Mouse (Mus musculus) heart, postnatal 14 days (tissue): ENCODE measurements at regions not wholly inside any gene's neighbourhood (a gene's known extent, or its start where the extent isn't known, plus 50 kb on each side); places are given as distances from the start of the nearest gene placed in this dataset.

Experiments used
- DNase-seq, 2 experiments: peaks; one replicate each; pipeline ENCODE4 v3.0.0; 2021 to 2022
- intact Hi-C: fragments of 180-260 bp; cut with DNase I; formaldehyde crosslinking; loops from one replicate; pipeline ENCODE4 v1.15.1; 2025

DNA sequence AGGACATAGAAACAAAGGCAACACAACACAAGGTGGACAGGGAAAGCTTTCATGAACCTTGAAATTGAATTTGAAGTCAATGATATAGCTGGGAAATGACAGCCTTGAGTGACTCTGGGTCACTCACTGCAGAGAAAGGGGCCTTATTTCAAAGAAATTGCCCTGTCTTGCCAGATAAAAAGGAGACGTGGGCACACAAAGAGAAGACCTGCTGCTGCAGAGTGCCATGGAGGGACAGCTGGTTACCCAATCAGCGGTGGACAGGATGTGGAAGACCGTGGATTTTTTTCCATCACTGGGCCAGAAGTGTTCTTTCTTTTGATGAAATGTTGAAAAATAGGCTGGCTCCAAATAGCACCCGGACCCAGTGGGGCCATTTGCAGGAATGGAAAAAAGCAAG lies 77.8 kb upstream of the Epha4 start:
- no peak for DNase-seq
- intact Hi-C loops: loop anchor here (10.0 kb wide), 1 partner anchor 1938 kb away; no protein-coding TSS in a partner anchor

DNA sequence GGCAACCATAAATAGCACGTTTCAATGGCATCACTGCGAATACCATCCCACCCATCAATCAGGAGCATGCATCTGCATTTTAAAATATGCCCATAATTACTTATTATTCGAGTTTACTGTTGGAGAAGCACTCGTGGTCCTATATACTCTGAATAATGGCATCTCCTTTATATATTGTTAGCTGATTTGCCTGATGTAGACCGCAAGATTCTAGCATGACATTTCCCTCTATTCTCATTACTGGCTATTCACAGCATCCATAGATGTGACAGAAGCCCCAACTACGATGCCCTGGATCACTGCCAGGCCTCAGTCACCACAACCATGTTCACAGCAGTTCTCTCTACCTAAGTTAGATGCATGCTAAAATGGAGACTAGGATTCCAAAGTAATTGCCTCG lies 77.4 kb upstream of the Epha4 start:
- intact Hi-C loops: loop anchor here (10.0 kb wide), 1 partner anchor 1937 kb away; no protein-coding TSS in a partner anchor

DNA sequence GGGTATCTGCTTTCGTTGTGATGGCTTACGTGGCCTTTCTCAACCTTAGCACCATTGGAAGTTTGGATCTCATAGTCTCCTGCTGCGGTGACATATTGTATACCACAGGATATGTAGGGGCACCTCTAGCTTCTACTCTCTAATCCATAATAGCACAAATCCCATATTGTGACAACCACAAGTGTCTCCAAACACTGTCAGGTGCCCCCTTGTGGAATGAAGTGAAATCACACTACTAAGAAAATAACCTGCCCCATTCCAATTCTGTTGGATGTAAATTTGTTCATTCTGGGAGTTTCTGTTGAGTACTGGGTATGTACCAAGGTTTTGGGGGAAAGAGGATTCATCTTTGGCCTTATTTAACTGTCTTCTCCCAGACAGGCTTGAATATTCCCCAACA lies 74.5 kb upstream of the Epha4 start:
- intact Hi-C loops: no loop called here
- no peak for DNase-seq

More for the DNA sequence above, 77.4 kb upstream of the Epha4 start:
- DNase-seq: no peak

DNA sequence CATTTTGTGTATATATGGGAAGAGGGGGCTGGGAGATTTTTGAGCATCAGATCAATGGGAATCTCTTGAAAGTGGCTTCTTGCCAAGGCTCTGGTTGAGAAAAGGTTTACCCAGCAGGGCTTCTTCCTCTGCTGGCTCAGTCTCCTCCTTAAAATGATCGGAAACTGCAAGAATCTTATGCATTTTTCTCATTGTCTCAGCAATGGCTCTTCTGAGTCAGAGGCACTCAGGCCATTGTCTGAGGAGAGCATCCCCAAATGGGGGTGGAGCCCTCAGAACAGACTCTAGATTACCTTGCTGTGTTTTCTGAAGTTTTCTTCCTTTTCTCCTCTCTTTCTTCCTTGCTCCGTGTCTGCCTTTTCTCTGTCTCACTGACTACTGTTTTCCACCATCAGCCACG lies 70.6 kb upstream of the Epha4 start:
- no peak for DNase-seq
- intact Hi-C loops: no loop called here

DNA sequence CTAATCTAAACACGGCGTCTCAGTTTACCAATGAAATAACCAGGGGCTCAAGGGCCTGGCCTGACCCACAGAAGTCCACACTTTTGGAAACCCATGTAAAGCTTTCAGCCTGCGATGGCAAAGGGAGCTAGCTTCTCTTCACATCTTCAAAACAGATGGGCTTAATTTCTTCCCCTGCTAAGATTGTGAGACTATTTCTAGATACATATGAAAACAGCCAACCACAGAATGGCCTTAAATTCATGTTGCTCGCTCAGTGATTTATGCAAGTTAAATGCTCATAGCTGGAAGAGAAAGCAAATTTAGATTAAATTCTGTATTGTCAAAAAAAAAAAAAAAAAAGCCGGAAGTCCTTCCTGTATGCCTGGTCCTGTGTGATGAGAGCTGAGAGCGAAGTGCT lies 53.2 kb upstream of the Epha4 start:
- DNase-seq: no peak
- intact Hi-C loops: no loop called here

DNA sequence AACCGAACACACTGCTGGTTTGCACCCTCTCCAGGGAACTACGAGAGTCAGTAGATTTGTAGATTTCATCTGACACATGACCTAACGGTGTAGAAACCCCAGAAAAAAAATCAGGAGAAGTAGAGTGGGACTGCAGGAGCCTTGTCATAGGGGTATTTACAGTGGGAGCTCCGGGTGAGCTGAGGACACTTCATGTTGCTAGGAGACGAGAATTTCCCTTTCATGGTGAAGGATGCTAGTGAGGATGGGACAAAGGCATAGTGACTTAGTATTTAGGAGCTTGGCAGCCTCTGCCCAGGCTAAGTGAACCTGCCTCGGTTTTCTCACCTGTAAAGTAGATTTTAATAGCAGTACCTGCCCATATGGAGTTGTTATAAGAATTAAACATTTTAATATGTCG lies 52.8 kb upstream of the Epha4 start:
- intact Hi-C loops: no loop called here
- DNase-seq: no peak
